Mouse (Mus musculus): ENCODE data around the gene Cdr2l. TPM values are rescaled to one million over a fixed set of nuclear protein-coding genes. Genes with fewer than 3 reads are reported as not detected.

Cdr2l gene
- total and polyA plus RNA-seq, 2 experiments, result 1.4 to 2.7 TPM

GRCm38 (mm10) chr11:115337826-115338225 lies 43.9 kb upstream of the Cdr2l start:
- no peaks in the 10 kb centered on the region for H3K36me3 ChIP-seq (ENCODE audit: control insufficient read depth, insufficient read depth, low read length)

GRCm38 (mm10) chr11:115341246-115341645 lies 40.5 kb upstream of the Cdr2l start:
- Histone ChIP-seq H3K9ac (ENCODE audit: low read depth, low read length) (no peak overlapping the region), H3K27me3 (ENCODE audit: control insufficient read depth, insufficient read depth, low read length) (peaks cover 7% of the 10 kb centered on the region; the same call in 1 of the 2 replicates), H3K27ac (replicated peaks; ENCODE audit: insufficient read depth, low read depth, low read length) (no peak overlapping the region), H3K79me2 (ENCODE audit: control insufficient read depth, insufficient read depth, low read length) (no peaks in the 10 kb centered on the region), H3K4me1 (ENCODE audit: control insufficient read depth, insufficient read depth, low read length) (no peaks in the 10 kb centered on the region), H3K36me3 (ENCODE audit: control insufficient read depth, insufficient read depth, low read length) (no peaks in the 10 kb centered on the region), H3K4me3 (ENCODE audit: insufficient read depth, low read depth, low read length) (no peak overlapping the region)
- WGBS, result 46% methylated on average over 2 of the region's 2 CpGs
- DNase-seq (ENCODE audit: extremely low read depth, low read depth, low spot score), result no peak
- TF ChIP-seq CTCF (IDR thresholded peaks at IDR 0.05; ENCODE audit: low read depth, low read length), result no peak

More at GRCm38 (mm10) chr11:115337826-115338225, 43.9 kb upstream of the Cdr2l start:
- H3K4me3 ChIP-seq (ENCODE audit: insufficient read depth, low read depth, low read length), result no peak overlapping the region
- no peaks in the 10 kb centered on the region for H3K79me2 ChIP-seq (ENCODE audit: control insufficient read depth, insufficient read depth, low read length)
- no peak overlapping the region for H3K9ac ChIP-seq (ENCODE audit: low read depth, low read length)
- WGBS, result 25% methylated on average over 1 of the region's 1 CpGs
- peaks cover 6% of the 10 kb centered on the region; the same call in 1 of the 2 replicates for H3K4me1 ChIP-seq (ENCODE audit: control insufficient read depth, insufficient read depth, low read length)
- H3K27ac ChIP-seq (replicated peaks; ENCODE audit: insufficient read depth, low read depth, low read length), result no peak overlapping the region
- H3K27me3 ChIP-seq (ENCODE audit: control insufficient read depth, insufficient read depth, low read length), result peaks cover 6% of the 10 kb centered on the region; the same call in 1 of the 2 replicates
- TF ChIP-seq POLR2A (IDR thresholded peaks at IDR 0.05; ENCODE audit: extremely low read depth, insufficient read depth, low read length), result no peak
- TF ChIP-seq CTCF (IDR thresholded peaks at IDR 0.05; ENCODE audit: low read depth, low read length), result no peak
- DNase-seq (ENCODE audit: extremely low read depth, low read depth, low spot score), result no peak

- DNase-seq (ENCODE audit: extremely low read depth, low read depth, low spot score), result no peak
These were observed 39.9 kb upstream of the Cdr2l start for GRCm38 (mm10) chr11:115341866-115342265.

GRCm38 (mm10) chr11:115344967-115345366 lies 36.7 kb upstream of the Cdr2l start:
- no peak for DNase-seq (ENCODE audit: extremely low read depth, low read depth, low spot score)
- Histone ChIP-seq H3K4me3 (ENCODE audit: insufficient read depth, low read depth, low read length) (no peak overlapping the region), H3K27ac (replicated peaks; ENCODE audit: insufficient read depth, low read depth, low read length) (no peak overlapping the region), H3K9ac (ENCODE audit: low read depth, low read length) (no peak overlapping the region), H3K36me3 (ENCODE audit: control insufficient read depth, insufficient read depth, low read length) (no peaks in the 10 kb centered on the region), H3K4me1 (ENCODE audit: control insufficient read depth, insufficient read depth, low read length) (no peaks in the 10 kb centered on the region), H3K79me2 (ENCODE audit: control insufficient read depth, insufficient read depth, low read length) (no peaks in the 10 kb centered on the region), H3K27me3 (ENCODE audit: control insufficient read depth, insufficient read depth, low read length) (peaks cover 7% of the 10 kb centered on the region; the same call in 1 of the 2 replicates)
- WGBS, result 22% methylated on average over 12 of the region's 12 CpGs
- TF ChIP-seq POLR2A (IDR thresholded peaks at IDR 0.05; ENCODE audit: extremely low read depth, insufficient read depth, low read length) (no peak), CTCF (IDR thresholded peaks at IDR 0.05; ENCODE audit: low read depth, low read length) (no peak)

More at GRCm38 (mm10) chr11:115341866-115342265, 39.9 kb upstream of the Cdr2l start:
- no peak for TF ChIP-seq CTCF (IDR thresholded peaks at IDR 0.05; ENCODE audit: low read depth, low read length)
- TF ChIP-seq POLR2A (IDR thresholded peaks at IDR 0.05; ENCODE audit: extremely low read depth, insufficient read depth, low read length), result no peak
- 60% methylated on average over 6 of the region's 6 CpGs for WGBS
- no peaks in the 10 kb centered on the region for H3K4me1 ChIP-seq (ENCODE audit: control insufficient read depth, insufficient read depth, low read length)
- H3K9ac ChIP-seq (ENCODE audit: low read depth, low read length), result no peak overlapping the region
- no peak overlapping the region for H3K27ac ChIP-seq (replicated peaks; ENCODE audit: insufficient read depth, low read depth, low read length)
- no peaks in the 10 kb centered on the region for H3K36me3 ChIP-seq (ENCODE audit: control insufficient read depth, insufficient read depth, low read length)
- H3K4me3 ChIP-seq (ENCODE audit: insufficient read depth, low read depth, low read length), result no peak overlapping the region
- H3K79me2 ChIP-seq (ENCODE audit: control insufficient read depth, insufficient read depth, low read length), result no peaks in the 10 kb centered on the region
- H3K27me3 ChIP-seq (ENCODE audit: control insufficient read depth, insufficient read depth, low read length), result peaks cover 7% of the 10 kb centered on the region; the same call in 1 of the 2 replicates

GRCm38 (mm10) chr11:115345515-115345914 lies 36.2 kb upstream of the Cdr2l start:
- 57% methylated on average over 7 of the region's 7 CpGs for WGBS
- H3K4me1 ChIP-seq (ENCODE audit: control insufficient read depth, insufficient read depth, low read length), result no peaks in the 10 kb centered on the region
- H3K27ac ChIP-seq (replicated peaks; ENCODE audit: insufficient read depth, low read depth, low read length), result no peak overlapping the region
- peaks cover 7% of the 10 kb centered on the region; the same call in 1 of the 2 replicates for H3K27me3 ChIP-seq (ENCODE audit: control insufficient read depth, insufficient read depth, low read length)
- no peak for TF ChIP-seq POLR2A (IDR thresholded peaks at IDR 0.05; ENCODE audit: extremely low read depth, insufficient read depth, low read length)
- TF ChIP-seq CTCF (IDR thresholded peaks at IDR 0.05; ENCODE audit: low read depth, low read length), result no peak
- DNase-seq (ENCODE audit: extremely low read depth, low read depth, low spot score), result no peak
- H3K4me3 ChIP-seq (ENCODE audit: insufficient read depth, low read depth, low read length), result no peak overlapping the region
- no peaks in the 10 kb centered on the region for H3K36me3 ChIP-seq (ENCODE audit: control insufficient read depth, insufficient read depth, low read length)
- no peak overlapping the region for H3K9ac ChIP-seq (ENCODE audit: low read depth, low read length)
- no peaks in the 10 kb centered on the region for H3K79me2 ChIP-seq (ENCODE audit: control insufficient read depth, insufficient read depth, low read length)

GRCm38 (mm10) chr11:115348681-115349248 lies 33.0 kb upstream of the Cdr2l start:
- Histone ChIP-seq H3K9ac (ENCODE audit: low read depth, low read length) (no peak overlapping the region), H3K4me3 (ENCODE audit: insufficient read depth, low read depth, low read length) (no peak overlapping the region), H3K36me3 (ENCODE audit: control insufficient read depth, insufficient read depth, low read length) (no peaks in the 10 kb centered on the region), H3K79me2 (ENCODE audit: control insufficient read depth, insufficient read depth, low read length) (no peaks in the 10 kb centered on the region), H3K4me1 (ENCODE audit: control insufficient read depth, insufficient read depth, low read length) (no peaks in the 10 kb centered on the region), H3K27me3 (ENCODE audit: control insufficient read depth, insufficient read depth, low read length) (peaks cover 7% of the 10 kb centered on the region; the same call in 1 of the 2 replicates), H3K27ac (replicated peaks; ENCODE audit: insufficient read depth, low read depth, low read length) (no peak overlapping the region)
- 58% methylated on average over 17 of the region's 17 CpGs for WGBS
- TF ChIP-seq CTCF (IDR thresholded peaks at IDR 0.05; ENCODE audit: low read depth, low read length) (no peak), POLR2A (IDR thresholded peaks at IDR 0.05; ENCODE audit: extremely low read depth, insufficient read depth, low read length) (no peak)
- no peak for DNase-seq (ENCODE audit: extremely low read depth, low read depth, low spot score)
